Mouse (Mus musculus) cerebellum, adult 2 months (tissue): Measurements from ENCODE around the gene Hectd3. TPM values are rescaled to one million over a fixed set of nuclear protein-coding genes. Genes with fewer than 3 reads are reported as not detected.

Experiments
- DNase-seq, 2 experiments: peaks; one replicate each; pipeline ENCODE4 v3.0.0; 2021
- H3K27ac ChIP-seq: fragments of 200-500 bp; 2 replicates; pipeline ENCODE4 v1.5.1; 2012; ENCODE audit warnings: low read length, control low read depth, inconsistent platforms; ENCODE audit not compliant: insufficient read depth
- H3K27me3 ChIP-seq: fragments of 200-500 bp; 2 replicates; pipeline ENCODE4 v1.6.1; 2012; ENCODE audit warnings: inconsistent platforms, mild to moderate bottlenecking, low read length, moderate library complexity; ENCODE audit not compliant: control insufficient read depth, insufficient read depth
- H3K4me1 ChIP-seq: fragments of 200-500 bp; 2 replicates; pipeline ENCODE4 v1.6.1; 2011; ENCODE audit warnings: low read length; ENCODE audit not compliant: control insufficient read depth, insufficient read depth
- H3K4me3 ChIP-seq: fragments of 200-500 bp; replicated peaks from 2 replicates; pipeline ENCODE3; 2011; ENCODE audit warnings: mild to moderate bottlenecking, low read depth, low read length, control low read depth; ENCODE audit not compliant: insufficient read depth
- CTCF ChIP-seq: fragments of 200-500 bp; IDR thresholded peaks from 2 replicates; pipeline ENCODE4 v1.5.1; 2011; ENCODE audit warnings: low read depth, mild to moderate bottlenecking, control low read depth, low read length, moderate library complexity, borderline replicate concordance; ENCODE audit not compliant: insufficient read depth
- POLR2A ChIP-seq: fragments of 200-500 bp; IDR thresholded peaks from 2 replicates; pipeline ENCODE4 v1.6.1; 2011; ENCODE audit warnings: low read length, control low read depth, borderline replicate concordance; ENCODE audit not compliant: insufficient read depth
- WGBS: fragments of 180-500 bp; shearing (Covaris S2); methylation state at CpG from one replicate; pipeline ENCODE4 v1.1.7; 2018; 5-methylcytosine and 5-hydroxymethylcytosine counted together
- polyA plus RNA-seq: library from polyadenylated mRNA; depleted of rRNA; stranded (reverse); fragments of >200 nt; gene quantifications from 2 replicates; pipeline ENCODE4 v1.2.3, GENCODE M21; 2012

The Hectd3 gene
- polyA plus RNA-seq, 1 experiment: 69.5 TPM

GRCm38 (mm10) chr4:116991366-116991765 lies 3.8 kb upstream of the Hectd3 start:
- H3K4me3 ChIP-seq: no peak overlapping the region
- H3K4me1 ChIP-seq: peaks cover 23% of the 10 kb centered on the region
- WGBS: 3% methylated on average over 7 of the region's 7 CpGs
- no peaks in the 10 kb centered on the region for H3K27me3 ChIP-seq
- no peak overlapping the region for H3K27ac ChIP-seq
- DNase-seq: peak; percentile 87 to 93
- TF ChIP-seq CTCF (peak; percentile 93), POLR2A (no peak)

GRCm38 (mm10) chr4:116993672-116994621 lies 1.2 kb upstream of the Hectd3 start, which contains the start of gene Urod:
Gene Urod (minus strand): TSS chr4:116994413.
- no peaks in the 10 kb centered on the region for H3K27me3 ChIP-seq
- peak; percentile 95 to 96 for DNase-seq
- H3K4me3 ChIP-seq: peak within 1 kb of the TSS; percentile 90
- H3K4me1 ChIP-seq: peaks cover 22% of the 10 kb centered on the region
- WGBS: under 1% methylated on average over 38 of the region's 38 CpGs
- H3K27ac ChIP-seq: peak within 1 kb of the TSS; percentile 64
- peak; percentile 70; the same call in 1 of the 2 replicates for TF ChIP-seq POLR2A
- TF ChIP-seq CTCF: no peak

DNA sequence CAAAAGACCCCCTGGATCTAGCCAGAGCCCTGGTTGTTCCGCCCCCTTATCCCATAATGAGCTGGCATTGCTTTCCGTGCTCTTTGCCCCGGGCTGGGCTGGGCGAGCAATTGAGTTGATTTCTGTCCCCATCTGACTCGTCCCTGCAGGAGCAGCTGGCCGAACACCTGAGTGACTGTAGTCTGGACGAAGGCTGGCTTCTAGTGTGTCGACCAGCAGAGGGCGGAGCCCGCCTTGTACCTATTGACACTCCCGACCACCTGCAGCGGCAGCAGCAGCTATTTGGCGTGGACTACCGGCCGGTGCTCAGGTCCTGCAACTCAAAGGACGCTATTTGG lies 650 bp downstream of the Hectd3 start:
- WGBS: under 1% methylated on average over 16 of the region's 16 CpGs
- peak; percentile 46; the same call in 1 of the 2 replicates for TF ChIP-seq CTCF
- no peak for TF ChIP-seq POLR2A
- DNase-seq: peak; percentile 65 to 73
- peak overlapping the region; percentile 85 for H3K4me3 ChIP-seq
- peak overlapping the region; percentile 64 for H3K27ac ChIP-seq
- no peaks in the 10 kb centered on the region for H3K27me3 ChIP-seq
- peaks cover 22% of the 10 kb centered on the region for H3K4me1 ChIP-seq

- H3K27ac ChIP-seq: no peak overlapping the region
- TF ChIP-seq CTCF (no peak), POLR2A (no peak)
- H3K27me3 ChIP-seq: no peaks in the 10 kb centered on the region
- 94% methylated on average over 17 of the region's 17 CpGs for WGBS
- DNase-seq: no peak
- no peak overlapping the region for H3K4me3 ChIP-seq
- peaks cover 9% of the 10 kb centered on the region for H3K4me1 ChIP-seq
Measured at GRCm38 (mm10) chr4:116999513-117000154, 4.5 kb downstream of the Hectd3 start.

DNA sequence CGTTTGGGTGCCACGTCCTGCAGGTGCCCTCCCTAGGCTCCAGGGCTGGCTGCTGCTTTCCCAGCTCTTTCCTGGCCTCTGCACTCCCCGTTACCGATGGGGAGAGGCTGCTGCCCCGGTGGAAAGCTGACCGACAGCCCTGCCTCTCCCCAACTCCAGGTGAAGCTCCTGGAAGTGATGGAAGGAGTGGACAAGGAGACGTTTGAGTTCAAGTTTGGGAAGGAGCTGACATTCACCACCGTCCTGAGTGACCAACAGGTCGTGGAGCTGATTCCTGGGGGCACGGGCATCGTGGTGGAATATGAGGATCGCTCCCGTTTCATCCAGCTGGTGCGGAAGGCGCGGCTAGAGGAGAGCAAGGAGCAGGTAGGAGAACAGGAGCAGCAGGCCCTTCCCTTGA lies 6.8 kb downstream of the Hectd3 start:
- no peak for DNase-seq
- H3K27me3 ChIP-seq: no peaks in the 10 kb centered on the region
- no peak overlapping the region for H3K4me3 ChIP-seq
- 91% methylated on average over 16 of the region's 16 CpGs for WGBS
- no peak for TF ChIP-seq POLR2A
- TF ChIP-seq CTCF: no peak
- no peak overlapping the region for H3K27ac ChIP-seq
- peaks cover 1% of the 10 kb centered on the region for H3K4me1 ChIP-seq

GRCm38 (mm10) chr4:117002543-117003521 lies 7.7 kb downstream of the Hectd3 start:
- Histone ChIP-seq H3K4me1 (no peaks in the 10 kb centered on the region), H3K4me3 (no peak overlapping the region), H3K27ac (no peak overlapping the region), H3K27me3 (no peaks in the 10 kb centered on the region)
- 52% methylated on average over 38 of the region's 38 CpGs for WGBS
- peak; percentile 53 to 60 for DNase-seq
- TF ChIP-seq POLR2A (no peak), CTCF (peak; percentile 79)

GRCm38 (mm10) chr4:117004649-117005048 lies 9.5 kb downstream of the Hectd3 start:
- WGBS: 87% methylated on average over 4 of the region's 4 CpGs
- Histone ChIP-seq H3K27ac (no peak overlapping the region), H3K4me1 (no peaks in the 10 kb centered on the region), H3K4me3 (no peak overlapping the region), H3K27me3 (no peaks in the 10 kb centered on the region)
- TF ChIP-seq POLR2A (no peak), CTCF (no peak)
- no peak for DNase-seq
